Mouse (Mus musculus) neural tube, embryonic 11.5 days (tissue): ENCODE measurements at regions not wholly inside any gene's neighbourhood (a gene's known extent, or its start where the extent isn't known, plus 50 kb on each side); places are given as distances from the start of the nearest gene placed in this dataset.

Experiments
- ATAC-seq: fragments of 200-750 bp; cut with Nextera tagmentation; 2 replicates; pipeline ENCODE4 v1.8.0; 2017; ENCODE audit warnings: moderate number of reproducible peaks, mild to moderate bottlenecking, moderate TSS enrichment, moderate library complexity; ENCODE audit not compliant: insufficient read depth, low FRiP score, low TSS enrichment
- DNase-seq: peaks from one replicate; pipeline ENCODE4 v3.0.0-alpha.2; 2015; ENCODE audit warnings: low spot score
- H3K27ac ChIP-seq: fragments of 300-500 bp; sonication (generic); 2 replicates; pipeline ENCODE4 v1.5.1; 2014; ENCODE audit warnings: low read depth, mild to moderate bottlenecking, low read length
- H3K27me3 ChIP-seq: fragments of 300-500 bp; sonication (generic); 2 replicates; pipeline ENCODE4 v1.6.1; 2014; ENCODE audit warnings: mild to moderate bottlenecking, low read length, mixed read lengths; ENCODE audit not compliant: control insufficient read depth, insufficient read depth
- H3K36me3 ChIP-seq: fragments of 300-500 bp; sonication (generic); 2 replicates; pipeline ENCODE4 v1.6.1; 2014; ENCODE audit warnings: mild to moderate bottlenecking, low read length, moderate library complexity, mixed read lengths; ENCODE audit not compliant: control insufficient read depth, insufficient read depth
- H3K4me1 ChIP-seq: fragments of 300-500 bp; sonication (generic); 2 replicates; pipeline ENCODE4 v1.6.1; 2014; ENCODE audit warnings: low read length, mixed read lengths; ENCODE audit not compliant: control insufficient read depth, insufficient read depth
- H3K4me2 ChIP-seq: fragments of 300-500 bp; sonication (generic); 2 replicates; pipeline ENCODE4 v1.6.1; 2014; ENCODE audit warnings: low read depth, mild to moderate bottlenecking, moderate library complexity
- H3K4me3 ChIP-seq: fragments of 300-500 bp; sonication (generic); 2 replicates; pipeline ENCODE4 v1.5.1; 2014; ENCODE audit warnings: low read depth, low read length
- H3K9ac ChIP-seq: fragments of 300-500 bp; sonication (generic); 2 replicates; pipeline ENCODE4 v1.6.1; 2014; ENCODE audit warnings: mild to moderate bottlenecking, low read length
- H3K9me3 ChIP-seq: fragments of 300-500 bp; sonication (generic); 2 replicates; pipeline ENCODE4 v1.6.1; 2016; ENCODE audit warnings: low read length; ENCODE audit not compliant: control insufficient read depth
- WGBS: fragments of 180-500 bp; shearing (Covaris S2); extraction: QIAGEN DNeasy Blood & Tissue Kit; methylation state at CpG from one replicate; pipeline ENCODE4 v1.1.7; 2014; 5-methylcytosine and 5-hydroxymethylcytosine counted together

- no peak for DNase-seq
- Histone ChIP-seq H3K4me1 (no peaks in the 10 kb centered on the region), H3K27ac (no peak overlapping the region), H3K36me3 (no peaks in the 10 kb centered on the region), H3K9me3 (no peaks in the 10 kb centered on the region), H3K9ac (no peak overlapping the region), H3K4me2 (no peak overlapping the region), H3K4me3 (no peak overlapping the region), H3K27me3 (no peaks in the 10 kb centered on the region)
- WGBS = 78% methylated on average over 9 of the region's 9 CpGs
- no peak for ATAC-seq
Observed at GRCm38 (mm10) chr5:54194846-54195245, 196.5 kb downstream of the Stim2 start.

GRCm38 (mm10) chr5:54200032-54200431 is 201.7 kb downstream of the Stim2 start:
- H3K27me3 ChIP-seq = no peaks in the 10 kb centered on the region
- H3K9me3 ChIP-seq = no peaks in the 10 kb centered on the region
- no peak overlapping the region for H3K27ac ChIP-seq
- no peak overlapping the region for H3K4me3 ChIP-seq
- H3K4me1 ChIP-seq = no peaks in the 10 kb centered on the region
- no peak for DNase-seq
- no peak overlapping the region for H3K9ac ChIP-seq
- 78% methylated on average over 3 of the region's 3 CpGs for WGBS
- H3K4me2 ChIP-seq = no peak overlapping the region
- no peaks in the 10 kb centered on the region for H3K36me3 ChIP-seq
- no peak for ATAC-seq

- no peaks in the 10 kb centered on the region for H3K4me1 ChIP-seq
- 88% methylated on average over 5 of the region's 5 CpGs for WGBS
- ATAC-seq (no peak), DNase-seq (no peak)
- H3K4me3 ChIP-seq = no peak overlapping the region
- no peaks in the 10 kb centered on the region for H3K9me3 ChIP-seq
- no peak overlapping the region for H3K27ac ChIP-seq
- no peak overlapping the region for H3K9ac ChIP-seq
- H3K27me3 ChIP-seq = no peaks in the 10 kb centered on the region
- no peaks in the 10 kb centered on the region for H3K36me3 ChIP-seq
- no peak overlapping the region for H3K4me2 ChIP-seq
Observed at GRCm38 (mm10) chr5:54200587-54200986, 202.3 kb downstream of the Stim2 start.

- DNase-seq (no peak), ATAC-seq (no peak; the same call in 1 of the 2 replicates)
Observed at GRCm38 (mm10) chr5:54211457-54211856, 213.2 kb downstream of the Stim2 start.

DNA sequence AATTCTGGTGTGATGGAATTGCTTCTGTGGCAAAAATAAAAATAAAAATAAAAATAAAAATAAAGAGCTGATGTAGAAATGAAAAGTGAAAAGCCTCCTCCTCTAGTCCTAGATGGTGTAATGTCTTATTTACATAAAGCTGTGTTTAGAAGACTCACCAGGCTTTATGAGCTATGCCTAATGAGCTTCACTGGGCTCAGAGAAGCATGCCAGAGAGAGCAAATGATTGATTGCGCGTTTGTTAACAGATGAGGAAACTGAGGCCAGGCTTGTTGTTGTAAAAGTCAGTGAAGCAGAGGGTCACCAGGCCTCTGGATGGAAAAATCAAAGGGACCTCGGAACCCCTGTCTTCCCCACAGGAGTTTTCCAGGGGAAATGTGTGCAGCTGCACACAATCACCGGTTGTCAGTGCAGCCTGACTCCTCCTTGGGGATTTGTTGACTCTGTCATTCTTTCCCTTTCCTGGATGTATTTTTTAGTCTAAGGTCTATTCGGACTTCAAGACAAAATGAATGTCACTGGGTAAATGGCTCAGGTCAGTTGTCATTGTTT is 213.8 kb downstream of the Stim2 start:
- DNase-seq = no peak
- H3K4me1 ChIP-seq = no peaks in the 10 kb centered on the region
- no peaks in the 10 kb centered on the region for H3K36me3 ChIP-seq
- 54% methylated on average over 5 of the region's 5 CpGs for WGBS
- ATAC-seq = no peak
- no peaks in the 10 kb centered on the region for H3K27me3 ChIP-seq
- no peak overlapping the region for H3K4me2 ChIP-seq
- H3K4me3 ChIP-seq = no peak overlapping the region
- no peak overlapping the region for H3K9ac ChIP-seq
- H3K9me3 ChIP-seq = no peaks in the 10 kb centered on the region
- H3K27ac ChIP-seq = no peak overlapping the region

More at GRCm38 (mm10) chr5:54211457-54211856, 213.2 kb downstream of the Stim2 start:
- Histone ChIP-seq H3K9me3 (no peaks in the 10 kb centered on the region), H3K4me1 (no peaks in the 10 kb centered on the region), H3K27ac (no peak overlapping the region), H3K9ac (no peak overlapping the region), H3K4me2 (no peak overlapping the region), H3K36me3 (no peaks in the 10 kb centered on the region), H3K27me3 (no peaks in the 10 kb centered on the region), H3K4me3 (no peak overlapping the region)

- H3K27ac ChIP-seq = no peak overlapping the region
- no peak for DNase-seq
- H3K36me3 ChIP-seq = no peaks in the 10 kb centered on the region
- H3K4me1 ChIP-seq = no peaks in the 10 kb centered on the region
- no peaks in the 10 kb centered on the region for H3K27me3 ChIP-seq
- no peaks in the 10 kb centered on the region for H3K9me3 ChIP-seq
- H3K4me3 ChIP-seq = no peak overlapping the region
- no peak overlapping the region for H3K9ac ChIP-seq
- ATAC-seq = no peak
- no peak overlapping the region for H3K4me2 ChIP-seq
Observed at GRCm38 (mm10) chr5:54225031-54225430, 226.7 kb downstream of the Stim2 start.

DNA sequence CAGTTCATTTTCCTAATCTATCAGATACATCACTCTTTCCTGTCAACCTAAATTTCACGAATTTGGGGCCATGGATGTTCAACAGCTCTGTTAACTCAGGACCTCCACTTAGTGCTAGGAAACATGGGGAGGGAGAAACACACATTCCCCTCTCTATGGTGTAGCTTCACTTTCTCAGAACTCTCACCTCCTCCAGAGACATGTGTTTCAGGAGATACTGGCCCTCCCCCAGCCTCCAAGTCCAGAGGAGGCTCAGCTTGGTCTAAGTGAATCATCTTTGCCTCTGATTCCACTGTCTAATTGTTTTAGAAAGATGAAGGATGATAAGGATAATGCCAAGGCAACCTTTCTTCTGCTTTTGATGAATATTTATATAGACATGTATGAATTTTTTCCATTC is 236.3 kb downstream of the Stim2 start:
- Histone ChIP-seq H3K36me3 (no peaks in the 10 kb centered on the region), H3K27ac (no peak overlapping the region), H3K4me1 (no peaks in the 10 kb centered on the region), H3K27me3 (no peaks in the 10 kb centered on the region), H3K9me3 (no peaks in the 10 kb centered on the region), H3K4me2 (no peak overlapping the region), H3K4me3 (no peak overlapping the region), H3K9ac (no peak overlapping the region)
- ATAC-seq (no peak), DNase-seq (no peak)
- 69% methylated on average over 1 of the region's 1 CpGs for WGBS

DNA sequence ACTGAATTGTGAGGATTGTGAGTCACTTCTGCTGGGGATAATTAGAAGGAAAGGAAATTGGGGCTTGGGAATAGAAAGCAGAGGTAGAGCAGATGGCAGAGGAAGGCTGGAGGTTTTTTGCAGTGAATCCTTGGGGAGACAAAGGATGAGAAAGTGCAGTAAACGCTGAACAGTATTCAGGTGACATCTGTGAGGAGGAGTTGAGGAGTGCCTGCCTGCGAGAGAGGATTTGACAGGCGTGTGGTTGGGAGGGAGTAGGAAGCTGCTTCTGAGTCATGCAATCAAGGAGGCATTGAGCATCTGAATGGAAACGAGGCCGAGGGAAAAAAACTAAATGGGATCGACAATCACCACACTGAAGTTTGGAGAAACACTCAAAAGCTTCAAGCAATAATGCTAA is 236.9 kb downstream of the Stim2 start:
- Histone ChIP-seq H3K9ac (no peak overlapping the region), H3K4me1 (no peaks in the 10 kb centered on the region), H3K36me3 (no peaks in the 10 kb centered on the region), H3K9me3 (no peaks in the 10 kb centered on the region), H3K27ac (no peak overlapping the region), H3K4me2 (no peak overlapping the region), H3K4me3 (no peak overlapping the region), H3K27me3 (no peaks in the 10 kb centered on the region)
- ATAC-seq (no peak), DNase-seq (no peak)
- 63% methylated on average over 6 of the region's 6 CpGs for WGBS

- Histone ChIP-seq H3K27ac (no peak overlapping the region), H3K27me3 (no peaks in the 10 kb centered on the region), H3K4me1 (no peaks in the 10 kb centered on the region), H3K9me3 (no peaks in the 10 kb centered on the region), H3K4me3 (no peak overlapping the region), H3K9ac (no peak overlapping the region), H3K36me3 (no peaks in the 10 kb centered on the region), H3K4me2 (no peak overlapping the region)
- ATAC-seq (no peak), DNase-seq (no peak)
- WGBS = 90% methylated on average over 2 of the region's 2 CpGs
Observed at GRCm38 (mm10) chr5:54237226-54237625, 238.9 kb downstream of the Stim2 start.
